Mouse (Mus musculus) adrenal gland, postnatal 4 days (tissue): ENCODE measurements at regions not wholly inside any gene's neighbourhood (a gene's known extent, or its start where the extent isn't known, plus 50 kb on each side); places are given as distances from the start of the nearest gene placed in this dataset.

ENCODE experiments used
- DNase-seq, 2 experiments: peaks; one replicate each; pipeline ENCODE4 v3.0.0; 2021 to 2022; ENCODE audit warnings: low spot score in 2 of 2, mixed read lengths in 2 of 2

- DNase-seq, result no peak
These were observed 1039.5 kb upstream of the Ddx18 start for GRCm38 (mm10) chr1:122607309-122607708.

GRCm38 (mm10) chr1:122575954-122576353 lies 1008.2 kb upstream of the Ddx18 start:
- no peak for DNase-seq

GRCm38 (mm10) chr1:122551596-122551995 lies 983.8 kb upstream of the Ddx18 start:
- DNase-seq, result no peak

- DNase-seq, result no peak
These were observed 941.8 kb upstream of the Ddx18 start for GRCm38 (mm10) chr1:122509580-122509979.

GRCm38 (mm10) chr1:122501707-122502106 lies 933.9 kb upstream of the Ddx18 start:
- no peak for DNase-seq

- DNase-seq, result no peak
These were observed 910.2 kb upstream of the Ddx18 start for GRCm38 (mm10) chr1:122478003-122478402.

- no peak for DNase-seq
These were observed 896.1 kb upstream of the Ddx18 start for GRCm38 (mm10) chr1:122463931-122464330.

- DNase-seq, result no peak
These were observed 891.3 kb upstream of the Ddx18 start for GRCm38 (mm10) chr1:122459056-122459455.

GRCm38 (mm10) chr1:122454881-122455280 lies 887.1 kb upstream of the Ddx18 start:
- DNase-seq, result no peak

GRCm38 (mm10) chr1:122453617-122454016 lies 885.8 kb upstream of the Ddx18 start:
- DNase-seq, result no peak

GRCm38 (mm10) chr1:122439358-122439757 lies 871.6 kb upstream of the Ddx18 start:
- DNase-seq, result no peak

- no peak for DNase-seq
These were observed 855.7 kb upstream of the Ddx18 start for GRCm38 (mm10) chr1:122423503-122423902.

GRCm38 (mm10) chr1:122396342-122396741 lies 828.6 kb upstream of the Ddx18 start:
- no peak for DNase-seq

- DNase-seq, result no peak
These were observed 826.0 kb upstream of the Ddx18 start for GRCm38 (mm10) chr1:122393660-122394355.

GRCm38 (mm10) chr1:122357015-122357414 lies 789.2 kb upstream of the Ddx18 start:
- DNase-seq, result peak; percentile 100

- DNase-seq, result no peak
These were observed 783.7 kb upstream of the Ddx18 start for GRCm38 (mm10) chr1:122351530-122351929.

- no peak for DNase-seq
These were observed 765.5 kb upstream of the Ddx18 start for GRCm38 (mm10) chr1:122333267-122333666.

- DNase-seq, result no peak
These were observed 760.5 kb upstream of the Ddx18 start for GRCm38 (mm10) chr1:122328276-122328675.
